Mouse (Mus musculus): ENCODE results near the gene Dscam. TPM values are rescaled to one million over a fixed set of nuclear protein-coding genes. Genes with fewer than 3 reads are reported as not detected.
A peak's percentile ranks its signal among the peaks of the same experiment; 100 is the strongest.

Gene Dscam
- polyA plus RNA-seq, 1 experiment from 2014 or later: 13.2 TPM

- Histone ChIP-seq H3K9me3 (replicated peaks) (no peaks in the 10 kb centered on the region), H3K4me2 (peak overlapping the region; percentile 85), H3K27me3 (replicated peaks) (peaks cover 4% of the 10 kb centered on the region; the same call in 1 of the 2 replicates), H3K4me1 (peaks cover 53% of the 10 kb centered on the region), H3K27ac (replicated peaks) (peak overlapping the region; percentile 96), H3K36me3 (no peaks in the 10 kb centered on the region), H3K9ac (replicated peaks) (peak overlapping the region; percentile 88), H3K4me3 (replicated peaks) (peak overlapping the region; percentile 65)
- ATAC-seq (ENCODE audit: low FRiP score): no peak
- 35% methylated on average over 3 of the region's 3 CpGs for WGBS
These were observed 1.9 kb downstream of the Dscam start for GRCm38 (mm10) chr16:97168614-97169013.

- H3K4me3 ChIP-seq (replicated peaks): peak overlapping the region; percentile 65
- WGBS: 75% methylated on average over 1 of the region's 1 CpGs
- H3K36me3 ChIP-seq: no peaks in the 10 kb centered on the region
- H3K27me3 ChIP-seq (replicated peaks): peaks cover 4% of the 10 kb centered on the region; the same call in 1 of the 2 replicates
- no peak for ATAC-seq (ENCODE audit: low FRiP score)
- H3K27ac ChIP-seq (replicated peaks): peak overlapping the region; percentile 65
- peak overlapping the region; percentile 85 for H3K4me2 ChIP-seq
- peaks cover 58% of the 10 kb centered on the region for H3K4me1 ChIP-seq
- no peaks in the 10 kb centered on the region for H3K9me3 ChIP-seq (replicated peaks)
- H3K9ac ChIP-seq (replicated peaks): 0 out of 2 replicates have a peak overlapping the region, but pooled peaks have one; percentile 30
These were observed 2.5 kb downstream of the Dscam start for GRCm38 (mm10) chr16:97168030-97168429.

- Histone ChIP-seq H3K9me3 (replicated peaks) (no peaks in the 10 kb centered on the region), H3K36me3 (no peaks in the 10 kb centered on the region), H3K4me2 (peak overlapping the region; percentile 85), H3K4me3 (replicated peaks) (peak overlapping the region; percentile 44), H3K4me1 (peaks cover 62% of the 10 kb centered on the region), H3K9ac (replicated peaks) (peak overlapping the region; percentile 62), H3K27ac (replicated peaks) (peak overlapping the region; percentile 86), H3K27me3 (replicated peaks) (no peaks in the 10 kb centered on the region)
- 18% methylated on average over 2 of the region's 2 CpGs for WGBS
- ATAC-seq (ENCODE audit: low FRiP score): no peak
These were observed 4.4 kb downstream of the Dscam start for GRCm38 (mm10) chr16:97166166-97166565.

GRCm38 (mm10) chr16:97165444-97166121 is 5.0 kb downstream of the Dscam start:
- Histone ChIP-seq H3K4me2 (peak overlapping the region; percentile 85), H3K27ac (replicated peaks) (peak overlapping the region; percentile 86), H3K4me3 (replicated peaks) (peak overlapping the region; percentile 44), H3K9ac (replicated peaks) (peak overlapping the region; percentile 62), H3K27me3 (replicated peaks) (no peaks in the 10 kb centered on the region), H3K36me3 (no peaks in the 10 kb centered on the region), H3K4me1 (peaks cover 58% of the 10 kb centered on the region), H3K9me3 (replicated peaks) (no peaks in the 10 kb centered on the region)
- WGBS: under 1% methylated on average over 21 of the region's 21 CpGs
- peak; percentile 83 for ATAC-seq (ENCODE audit: low FRiP score)

- WGBS: 48% methylated on average over 4 of the region's 4 CpGs
- no peak for ATAC-seq (ENCODE audit: low FRiP score)
- Histone ChIP-seq H3K36me3 (no peaks in the 10 kb centered on the region), H3K9me3 (replicated peaks) (no peaks in the 10 kb centered on the region), H3K4me1 (peaks cover 21% of the 10 kb centered on the region), H3K27ac (replicated peaks) (no peak overlapping the region), H3K27me3 (replicated peaks) (no peaks in the 10 kb centered on the region), H3K4me2 (no peak overlapping the region), H3K4me3 (replicated peaks) (no peak overlapping the region), H3K9ac (replicated peaks) (no peak overlapping the region)
These were observed 12.3 kb downstream of the Dscam start for GRCm38 (mm10) chr16:97158279-97158678.

- WGBS: 24% methylated on average over 12 of the region's 12 CpGs
- Histone ChIP-seq H3K4me1 (peaks cover 17% of the 10 kb centered on the region), H3K36me3 (no peaks in the 10 kb centered on the region), H3K9ac (replicated peaks) (no peak overlapping the region), H3K4me3 (replicated peaks) (no peak overlapping the region), H3K27ac (replicated peaks) (peak overlapping the region; percentile 68), H3K4me2 (peak overlapping the region; percentile 35), H3K27me3 (replicated peaks) (no peaks in the 10 kb centered on the region), H3K9me3 (replicated peaks) (no peaks in the 10 kb centered on the region)
- ATAC-seq (ENCODE audit: low FRiP score): peak; percentile 60; the same call in 1 of the 2 replicates
These were observed 25.9 kb downstream of the Dscam start for GRCm38 (mm10) chr16:97144544-97145194.

GRCm38 (mm10) chr16:97141943-97142342 is 28.6 kb downstream of the Dscam start:
- H3K4me3 ChIP-seq (replicated peaks): no peak overlapping the region

GRCm38 (mm10) chr16:97135003-97135827 is 35.3 kb downstream of the Dscam start:
- no peaks in the 10 kb centered on the region for H3K27me3 ChIP-seq (replicated peaks)
- ATAC-seq (ENCODE audit: low FRiP score): no peak
- H3K9ac ChIP-seq (replicated peaks): no peak overlapping the region
- H3K4me1 ChIP-seq: no peaks in the 10 kb centered on the region
- H3K4me3 ChIP-seq (replicated peaks): no peak overlapping the region
- no peaks in the 10 kb centered on the region for H3K36me3 ChIP-seq
- no peak overlapping the region for H3K4me2 ChIP-seq
- H3K9me3 ChIP-seq (replicated peaks): no peaks in the 10 kb centered on the region
- 78% methylated on average over 10 of the region's 10 CpGs for WGBS
- H3K27ac ChIP-seq (replicated peaks): no peak overlapping the region

More at GRCm38 (mm10) chr16:97141943-97142342, 28.6 kb downstream of the Dscam start:
- Histone ChIP-seq H3K9me3 (replicated peaks) (no peaks in the 10 kb centered on the region), H3K27me3 (replicated peaks) (no peaks in the 10 kb centered on the region), H3K27ac (replicated peaks) (no peak overlapping the region), H3K9ac (replicated peaks) (no peak overlapping the region), H3K4me1 (peaks cover 17% of the 10 kb centered on the region), H3K4me2 (no peak overlapping the region), H3K36me3 (no peaks in the 10 kb centered on the region)
- 88% methylated on average over 1 of the region's 1 CpGs for WGBS
- ATAC-seq (ENCODE audit: low FRiP score): no peak

GRCm38 (mm10) chr16:97127296-97127695 is 43.3 kb downstream of the Dscam start:
- Histone ChIP-seq H3K4me3 (replicated peaks) (no peak overlapping the region), H3K4me2 (no peak overlapping the region), H3K27me3 (replicated peaks) (no peaks in the 10 kb centered on the region), H3K9me3 (replicated peaks) (no peaks in the 10 kb centered on the region), H3K36me3 (no peaks in the 10 kb centered on the region), H3K9ac (replicated peaks) (no peak overlapping the region), H3K4me1 (no peaks in the 10 kb centered on the region), H3K27ac (replicated peaks) (no peak overlapping the region)
- ATAC-seq (ENCODE audit: low FRiP score): no peak
- whole genome bisulfite sequencing: 69% methylated on average over 2 of the region's 2 CpGs

- H3K4me2 ChIP-seq: no peak overlapping the region
- H3K27ac ChIP-seq (replicated peaks): no peak overlapping the region
- no peaks in the 10 kb centered on the region for H3K27me3 ChIP-seq (replicated peaks)
- no peaks in the 10 kb centered on the region for H3K36me3 ChIP-seq
- no peaks in the 10 kb centered on the region for H3K4me1 ChIP-seq
- no peak overlapping the region for H3K9ac ChIP-seq (replicated peaks)
- 83% methylated on average over 4 of the region's 4 CpGs for WGBS
- no peak for ATAC-seq (ENCODE audit: low FRiP score)
- no peak overlapping the region for H3K4me3 ChIP-seq (replicated peaks)
- H3K9me3 ChIP-seq (replicated peaks): no peaks in the 10 kb centered on the region
These were observed 60.5 kb downstream of the Dscam start for GRCm38 (mm10) chr16:97110028-97110427.

GRCm38 (mm10) chr16:97105266-97105665 is 65.3 kb downstream of the Dscam start:
- no peaks in the 10 kb centered on the region for H3K9me3 ChIP-seq (replicated peaks)
- 69% methylated on average over 2 of the region's 2 CpGs for whole genome bisulfite sequencing
- no peak overlapping the region for H3K4me2 ChIP-seq
- no peak overlapping the region for H3K4me3 ChIP-seq (replicated peaks)
- no peak for ATAC-seq (ENCODE audit: low FRiP score)
- peaks cover under 1% of the 10 kb centered on the region; the same call in 1 of the 2 replicates for H3K4me1 ChIP-seq
- no peak overlapping the region for H3K9ac ChIP-seq (replicated peaks)
- H3K27me3 ChIP-seq (replicated peaks): 0 out of 2 replicates have a peak, but pooled peaks cover 4% of the 10 kb centered on the region
- H3K27ac ChIP-seq (replicated peaks): no peak overlapping the region
- no peaks in the 10 kb centered on the region for H3K36me3 ChIP-seq
